Mouse (Mus musculus) fibroblast of lung, adult 2 months (primary cell): ENCODE results near the gene Pde4c.

Source experiments
- DNase-seq: peaks from one replicate; pipeline ENCODE4 v3.0.0-alpha.2; 2011; ENCODE audit warnings: low read depth

The Pde4c gene

DNA sequence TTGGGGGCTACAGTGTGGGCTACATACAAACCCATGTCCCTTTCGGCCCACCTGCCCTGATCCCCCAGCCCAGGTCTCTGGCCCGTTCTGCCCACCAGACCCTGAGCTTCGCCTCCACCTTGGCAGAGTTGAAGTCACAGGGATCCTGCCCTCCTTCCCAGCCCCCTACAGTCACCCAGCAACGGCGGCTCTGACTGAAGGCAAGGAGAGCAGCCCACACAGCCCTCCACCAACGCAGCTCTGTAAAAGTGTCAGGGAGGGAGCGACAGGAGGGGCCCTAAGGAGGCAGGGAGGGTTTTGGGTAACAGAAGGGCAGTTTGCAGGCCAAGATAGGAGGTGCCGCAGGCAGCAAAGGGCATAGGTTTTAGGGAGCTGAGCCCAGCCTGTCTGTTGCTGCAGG, 67.3 kb downstream of the Pde4c start:
- no peak for DNase-seq

DNA sequence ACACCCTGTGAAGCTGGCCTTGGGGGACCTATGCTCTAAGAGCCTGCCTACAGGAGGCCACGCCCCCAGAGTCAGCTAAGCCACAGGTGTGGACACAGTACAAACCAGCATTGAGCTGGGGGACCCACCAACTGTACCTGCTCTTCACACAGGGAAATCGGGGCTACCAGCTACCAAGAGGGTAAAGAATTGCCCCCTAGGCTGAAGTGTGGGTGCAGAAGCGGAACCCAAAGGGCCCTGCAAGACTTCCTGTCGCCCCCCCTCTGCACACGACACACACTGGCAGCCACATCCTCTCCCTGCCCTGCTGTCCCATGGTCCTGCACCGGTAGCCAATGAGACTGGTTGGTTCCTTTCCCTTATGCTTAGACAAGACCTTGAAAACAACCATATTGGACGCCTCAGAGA, 67.8 kb downstream of the Pde4c start:
- no peak for DNase-seq

GRCm38 (mm10) chr8:70791975-70792691, 68.6 kb downstream of the Pde4c start:
- DNase-seq = peak; percentile 82

GRCm38 (mm10) chr8:70792700-70793099, 69.2 kb downstream of the Pde4c start:
- no peak for DNase-seq

DNA sequence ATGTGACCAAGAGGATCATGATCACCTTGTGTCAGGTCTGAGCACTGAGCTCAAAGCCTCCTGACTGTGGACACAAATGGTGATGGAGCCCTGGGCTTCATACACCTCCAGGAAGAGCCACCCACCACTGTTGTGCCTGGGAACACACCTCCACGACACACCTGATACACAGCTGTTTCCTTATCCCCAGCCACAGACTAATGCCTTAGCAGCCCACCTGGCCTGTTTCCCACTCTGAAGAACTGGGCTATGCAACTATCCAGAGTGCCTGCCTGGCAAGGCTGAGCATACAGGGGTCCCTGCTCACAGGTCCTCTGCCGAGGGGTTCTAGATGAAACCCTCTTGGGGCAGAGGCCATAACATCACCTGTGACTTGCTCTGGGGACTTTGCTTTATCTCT, 70.7 kb downstream of the Pde4c start:
- DNase-seq = no peak

DNA sequence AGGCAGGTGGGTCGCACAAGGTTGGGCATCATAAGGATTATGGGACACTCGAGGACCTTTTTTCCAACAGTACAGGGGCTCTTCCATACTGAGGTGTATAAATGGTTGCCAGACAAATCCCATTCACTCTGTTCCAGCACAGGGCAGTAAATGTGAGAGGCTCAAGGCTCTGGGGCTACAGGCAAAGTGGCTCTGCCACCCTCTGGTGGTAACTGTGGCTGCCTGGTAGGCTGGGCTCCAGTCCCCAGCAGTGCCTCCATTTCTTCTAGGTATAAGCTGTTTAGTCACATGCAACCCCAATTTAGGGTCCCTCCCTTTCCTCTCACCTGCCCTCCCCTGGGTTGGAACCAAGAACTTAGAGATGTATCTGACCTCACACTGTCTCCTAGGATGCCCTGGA, 71.8 kb downstream of the Pde4c start:
- no peak for DNase-seq

- no peak for DNase-seq
Observed at GRCm38 (mm10) chr8:70796403-70797080, 73.0 kb downstream of the Pde4c start.

DNA sequence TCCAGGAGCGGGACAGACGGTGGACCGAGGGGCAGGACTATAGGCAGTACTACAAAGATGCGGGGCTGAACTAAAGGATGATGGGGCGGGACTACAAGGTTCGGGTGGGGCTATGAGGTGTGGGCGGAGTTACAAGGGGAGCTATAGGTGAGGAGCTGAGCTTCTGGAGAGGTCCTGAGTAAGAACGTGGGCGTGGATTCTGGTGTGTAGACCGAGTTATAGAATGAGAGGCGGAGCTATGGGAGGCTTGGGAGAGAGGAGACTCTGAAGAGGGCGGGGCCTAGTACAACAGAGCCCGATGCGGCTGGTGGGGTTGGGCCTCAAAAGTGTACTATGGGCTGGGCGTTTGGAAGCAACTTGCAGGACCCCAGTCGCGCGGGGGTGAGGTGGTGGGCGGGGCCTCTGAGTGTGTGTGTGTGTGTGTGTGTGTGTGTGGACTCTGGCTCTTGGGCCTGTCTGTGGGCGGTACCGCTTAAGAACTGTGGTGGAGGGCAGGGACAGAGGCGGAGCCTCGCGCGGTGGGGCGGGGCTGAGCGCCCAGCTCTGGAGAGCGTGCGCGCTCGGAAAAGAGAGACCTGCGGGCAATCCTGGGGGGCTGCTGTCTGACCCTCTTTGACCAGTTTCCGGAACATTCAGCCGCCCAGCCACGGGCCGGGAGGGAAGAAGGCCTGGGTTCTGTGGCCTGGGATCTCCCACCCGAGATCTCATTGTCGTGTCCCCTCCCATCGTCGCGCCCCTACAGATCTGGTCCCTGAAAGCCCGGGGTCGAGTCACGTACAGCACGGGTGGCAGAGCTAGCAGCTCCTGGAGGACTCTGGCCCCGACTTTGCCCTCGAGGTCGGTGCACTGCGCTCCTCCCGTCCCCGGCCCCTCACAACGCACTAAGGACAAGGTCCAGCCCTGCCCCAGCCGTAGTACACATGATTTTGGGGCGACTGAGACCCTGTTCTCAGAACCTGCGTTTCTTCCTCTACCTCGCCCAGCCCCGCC, 73.9 kb downstream of the Pde4c start:
- DNase-seq = peak; percentile 67

DNA sequence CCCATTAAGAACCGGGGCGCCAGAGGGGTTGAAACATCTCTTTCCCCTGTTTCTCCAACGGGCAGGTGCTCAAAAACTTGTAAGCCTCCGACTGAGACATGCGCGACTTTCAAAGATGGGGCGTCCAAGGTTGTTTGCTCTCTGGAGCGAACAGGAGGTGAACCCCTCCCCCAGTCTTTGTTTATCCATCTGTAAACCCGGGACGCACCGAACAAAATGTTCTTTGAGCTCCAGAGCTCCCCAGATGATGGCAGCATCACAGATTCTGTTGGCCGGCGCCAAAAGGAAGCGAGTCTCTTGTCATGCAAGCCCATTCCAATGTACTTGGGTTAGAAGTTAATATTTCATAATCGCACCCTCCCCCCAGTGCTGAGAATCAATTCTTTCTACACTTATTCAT, 74.8 kb downstream of the Pde4c start:
- no peak for DNase-seq

DNA sequence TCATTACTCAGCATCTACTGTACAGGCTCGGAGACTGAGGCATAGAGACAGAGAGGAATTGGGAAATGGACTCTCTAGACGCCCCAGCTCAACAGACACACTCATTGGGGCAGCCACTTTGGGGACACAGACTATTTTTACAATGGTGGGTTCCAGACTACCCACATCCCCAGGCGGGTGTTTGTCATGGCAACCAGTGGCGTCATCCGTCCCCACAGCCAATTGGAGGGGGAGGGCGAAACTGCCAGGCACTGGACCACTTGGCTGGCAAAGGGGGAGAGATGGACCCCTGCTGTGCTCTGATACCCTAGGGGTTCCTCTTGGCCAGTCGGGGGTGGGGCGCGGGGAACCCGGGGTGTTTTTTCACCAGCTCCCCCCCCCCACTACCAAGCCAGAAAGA, 77.1 kb downstream of the Pde4c start:
- no peak for DNase-seq
